Mouse (Mus musculus) liver, adult (tissue): ENCODE data around the gene Hnrnpl.

Experiments
- GATA4 ChIP-seq: IDR thresholded peaks from 2 replicates; pipeline ENCODE4 v1.6.1; 2014; ENCODE audit warnings: mild to moderate bottlenecking, low read length; ENCODE audit not compliant: insufficient replicate concordance

Gene Hnrnpl

DNA sequence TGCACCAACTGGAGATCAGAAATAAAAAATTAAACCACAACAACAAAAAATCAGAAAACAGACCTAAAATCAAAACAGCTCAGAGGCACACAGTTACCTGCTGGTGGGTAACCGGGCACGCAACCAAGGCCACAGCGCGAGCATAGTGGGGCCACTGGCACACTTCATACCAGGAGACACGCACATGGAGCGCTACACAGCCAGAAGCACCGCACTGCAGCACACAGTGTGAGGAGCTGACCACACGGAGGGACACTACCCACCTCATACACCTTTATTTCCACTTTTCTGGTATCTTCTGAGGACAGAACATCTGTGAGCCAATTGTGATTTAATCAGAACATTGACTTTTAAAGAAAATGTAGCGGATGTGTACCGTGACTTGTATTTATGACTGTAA, 8.6 kb downstream of the Hnrnpl start:
- no peak for TF ChIP-seq GATA4

DNA sequence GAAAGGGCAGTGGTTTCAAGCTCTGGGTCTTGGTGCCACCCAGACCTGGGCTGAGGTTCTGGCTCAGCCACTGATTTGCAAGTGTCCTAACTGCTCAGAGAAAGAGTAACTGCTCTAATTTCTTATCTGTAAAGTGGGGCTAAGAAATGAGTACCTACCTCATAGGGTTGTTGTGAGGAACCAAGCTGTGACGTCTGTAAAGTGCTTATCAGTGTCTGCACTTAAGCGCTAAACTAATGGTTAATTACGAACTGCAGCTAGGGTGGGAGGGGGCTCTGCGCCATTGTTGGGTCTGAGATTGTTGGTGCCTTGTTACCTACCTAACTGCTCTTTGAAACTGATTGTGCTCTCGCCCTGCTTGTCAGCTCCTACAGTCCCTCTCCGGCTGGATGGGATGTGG, 9.2 kb downstream of the Hnrnpl start:
- TF ChIP-seq GATA4: no peak

DNA sequence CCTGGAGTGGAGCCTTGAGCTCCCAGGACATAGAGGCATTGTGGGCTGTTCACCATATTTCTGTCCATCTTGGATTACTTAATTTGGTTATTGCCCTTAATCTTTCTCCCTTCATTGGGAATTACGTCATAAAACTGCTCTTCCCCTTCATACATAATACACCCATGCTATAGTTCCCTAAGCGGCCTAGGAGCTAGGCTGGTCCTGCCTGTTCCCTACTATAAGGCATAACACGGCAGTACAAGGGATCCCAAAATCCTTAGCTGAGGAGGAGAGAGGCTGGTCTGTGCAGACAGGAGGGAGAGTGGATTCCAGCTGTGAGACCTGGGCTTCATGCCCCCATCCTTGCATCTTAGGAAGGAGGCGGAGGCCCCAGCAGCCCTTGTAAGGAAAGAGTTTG, 9.6 kb downstream of the Hnrnpl start:
- no peak for TF ChIP-seq GATA4

DNA sequence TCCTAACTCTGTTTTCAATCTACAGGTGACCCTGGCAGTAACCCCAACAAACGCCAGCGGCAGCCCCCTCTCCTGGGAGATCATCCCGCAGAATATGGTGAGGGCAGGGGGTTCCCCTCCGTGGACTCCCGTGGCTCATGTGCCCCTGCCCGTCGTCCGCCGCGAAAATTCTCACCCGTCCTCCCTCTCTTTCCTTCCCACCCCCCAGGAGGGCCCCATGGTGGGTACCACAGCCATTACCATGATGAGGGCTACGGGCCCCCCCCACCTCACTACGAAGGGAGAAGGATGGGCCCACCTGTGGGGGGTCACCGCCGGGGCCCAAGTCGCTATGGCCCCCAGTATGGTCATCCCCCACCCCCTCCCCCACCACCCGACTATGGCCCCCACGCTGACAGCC, 10.1 kb downstream of the Hnrnpl start:
- no peak for TF ChIP-seq GATA4

DNA sequence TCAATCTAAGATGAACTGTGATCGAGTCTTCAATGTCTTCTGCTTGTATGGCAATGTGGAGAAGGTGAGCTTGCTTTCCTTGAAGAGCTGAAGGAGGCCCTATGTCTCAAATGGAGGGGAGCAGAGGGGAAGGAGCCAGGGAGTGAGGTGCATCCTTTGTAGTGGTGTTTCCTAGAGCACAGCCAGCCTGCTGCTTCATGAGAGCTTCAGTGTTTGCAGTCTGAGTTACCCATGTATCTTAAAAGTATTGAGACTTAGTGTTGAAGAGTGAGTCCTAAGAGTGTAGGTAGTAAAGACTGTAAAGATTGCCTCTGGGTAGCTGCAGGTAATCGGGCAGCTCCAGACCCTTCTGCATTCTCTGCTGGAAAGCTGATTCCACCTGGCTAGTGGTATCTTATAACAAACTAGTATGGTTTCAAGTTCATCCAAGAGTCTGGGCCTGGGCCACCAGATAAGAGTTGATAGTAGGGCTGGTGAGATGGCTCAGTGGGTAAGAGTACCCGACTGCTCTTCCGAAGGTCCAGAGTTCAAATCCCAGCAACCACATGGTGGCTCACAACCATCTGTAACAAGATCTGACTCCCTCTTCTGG, 10.6 kb downstream of the Hnrnpl start:
- no peak for TF ChIP-seq GATA4

DNA sequence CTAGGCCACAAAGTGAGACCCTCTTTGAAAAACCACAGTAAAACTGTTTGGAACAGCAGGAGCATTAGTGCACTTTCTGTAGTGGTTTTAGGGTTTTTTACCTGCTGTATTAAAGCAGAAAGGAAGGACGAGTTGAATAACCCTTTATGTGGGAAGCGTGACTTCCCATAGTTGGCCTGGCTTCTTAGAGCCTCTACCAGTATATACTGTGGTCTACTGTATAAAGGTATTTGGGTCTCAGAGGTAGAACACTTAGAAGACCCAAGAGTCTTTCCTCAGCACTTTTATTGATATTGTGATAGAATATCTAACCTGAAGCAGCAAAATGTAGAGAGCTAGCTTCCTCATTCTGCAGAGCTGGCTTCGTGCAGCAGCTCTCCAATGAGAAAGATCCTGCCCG, 11.2 kb downstream of the Hnrnpl start:
- TF ChIP-seq GATA4: no peak

DNA sequence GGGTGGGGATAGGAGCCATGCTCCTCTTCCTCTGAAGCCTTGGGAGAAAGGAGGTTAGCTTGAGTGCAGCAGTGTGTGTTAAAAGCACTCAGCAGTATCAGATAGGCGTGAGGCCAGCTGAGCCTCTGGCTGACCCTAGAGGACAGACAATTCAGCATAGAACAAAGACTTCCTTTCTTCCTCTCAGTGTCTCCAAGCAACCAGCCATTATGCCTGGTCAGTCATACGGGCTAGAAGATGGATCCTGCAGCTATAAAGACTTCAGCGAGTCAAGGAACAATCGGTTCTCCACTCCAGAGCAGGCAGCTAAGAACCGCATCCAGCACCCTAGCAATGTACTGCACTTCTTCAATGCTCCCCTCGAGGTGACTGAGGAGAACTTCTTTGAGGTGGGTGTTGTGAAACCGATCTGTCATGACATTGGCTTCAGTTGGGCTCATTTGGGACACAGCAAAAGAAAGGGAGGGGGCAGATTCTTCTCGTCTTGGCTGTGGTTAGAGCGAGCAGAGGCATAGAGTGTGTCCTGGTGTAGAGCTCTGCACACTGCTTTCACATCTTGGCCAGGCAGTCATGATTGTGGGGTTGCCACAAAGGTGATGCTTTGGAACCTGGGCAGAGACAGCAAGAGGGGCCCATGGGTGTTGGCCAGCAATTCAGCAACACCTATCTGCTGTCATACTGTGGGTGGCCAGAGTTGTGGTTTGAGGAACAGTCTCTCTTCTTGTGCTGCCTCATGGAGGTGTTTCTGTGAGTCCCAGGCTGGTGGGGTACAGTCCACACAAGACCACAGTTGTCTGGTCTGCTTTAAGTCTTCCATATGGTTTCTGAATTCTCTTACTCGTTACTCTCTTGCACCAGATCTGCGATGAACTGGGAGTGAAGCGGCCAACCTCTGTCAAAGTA, 12.3 kb downstream of the Hnrnpl start:
- TF ChIP-seq GATA4: peak; percentile 87

DNA sequence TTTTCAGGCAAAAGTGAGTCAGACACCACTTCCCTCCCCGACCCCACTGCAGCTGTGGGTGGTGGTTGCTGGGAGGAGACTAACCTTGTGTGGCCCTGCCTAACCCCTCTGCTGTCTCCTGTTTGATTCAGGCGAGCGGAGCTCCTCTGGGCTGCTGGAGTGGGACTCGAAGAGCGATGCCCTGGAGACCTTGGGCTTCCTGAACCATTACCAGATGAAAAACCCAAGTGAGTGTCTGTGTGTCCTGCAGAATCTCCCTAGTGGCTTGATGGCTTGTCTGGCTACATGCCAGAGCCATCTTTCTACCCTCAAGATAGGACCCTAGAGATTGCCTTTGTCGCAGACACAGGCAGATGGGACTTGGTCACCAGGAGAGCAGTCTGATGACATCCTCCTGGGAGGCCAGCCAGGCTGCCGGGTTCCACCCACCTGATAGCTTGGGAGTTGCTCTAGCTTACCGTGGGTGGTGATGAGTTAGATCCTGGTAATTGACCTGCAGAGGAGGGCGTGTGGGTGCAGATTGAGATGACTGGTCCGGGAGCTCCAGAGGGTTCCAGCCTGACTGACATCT, 13.0 kb downstream of the Hnrnpl start:
- TF ChIP-seq GATA4: no peak

DNA sequence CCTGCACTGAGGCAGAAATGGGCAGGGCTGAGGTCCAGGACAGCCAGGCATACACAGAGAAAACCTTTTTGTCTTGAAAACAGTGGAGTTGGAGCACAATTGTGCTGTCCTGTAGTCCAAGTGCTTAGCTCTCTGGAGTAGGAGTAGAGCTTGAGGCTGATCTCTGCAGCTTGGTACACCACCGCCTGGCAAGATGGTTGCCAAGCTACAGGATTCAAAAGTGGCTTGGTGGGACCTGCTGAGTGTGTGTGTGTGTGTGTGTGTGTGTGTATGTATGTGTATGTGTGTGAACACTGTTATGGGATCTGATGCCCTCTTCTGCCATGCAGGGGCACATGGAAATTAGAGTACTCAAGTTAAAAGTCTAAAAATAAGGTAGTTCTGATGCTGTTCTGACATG, 14.2 kb downstream of the Hnrnpl start:
- no peak for TF ChIP-seq GATA4

DNA sequence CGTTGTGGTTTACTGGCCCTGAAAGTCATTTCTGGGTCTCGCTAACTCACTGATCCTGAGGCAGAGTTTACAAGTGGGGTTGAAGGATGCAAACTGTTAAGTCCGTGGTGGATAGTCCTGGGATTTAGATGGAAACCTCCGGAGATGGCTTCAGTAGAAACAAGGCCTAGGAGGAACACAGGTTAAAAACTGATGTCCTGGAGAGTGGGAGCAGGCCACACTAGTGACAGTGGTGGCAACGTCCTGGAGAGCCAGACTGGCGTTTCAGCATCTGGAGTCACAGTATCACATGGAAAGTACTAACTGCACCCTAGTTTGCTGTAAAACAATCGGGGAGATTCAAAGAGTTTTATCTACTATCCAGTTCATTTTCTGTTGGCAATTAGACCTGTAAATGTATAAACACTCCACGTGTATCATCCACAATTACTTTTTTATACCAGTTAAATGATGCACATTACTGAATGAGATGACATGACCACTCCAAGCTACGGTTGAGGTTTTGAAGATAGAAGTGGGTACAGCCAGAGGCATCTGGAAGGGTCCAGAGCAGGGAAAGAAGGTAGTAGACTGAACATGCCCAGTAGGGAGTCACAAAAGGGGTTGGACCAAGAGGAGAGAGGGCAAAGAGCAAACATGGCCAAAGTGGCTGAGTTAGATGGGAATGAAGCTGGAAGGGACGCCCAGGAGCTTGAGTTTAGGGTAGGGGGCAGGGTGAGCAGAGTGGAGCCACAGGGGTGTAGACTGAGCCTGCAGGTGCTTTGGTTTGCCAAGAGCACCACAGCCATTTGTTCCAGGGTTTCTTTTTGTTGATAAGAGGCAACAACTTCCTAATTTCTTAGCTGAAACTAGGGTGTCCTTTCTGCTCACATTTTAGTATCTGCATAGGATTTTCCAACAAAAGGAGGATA, 14.9 kb downstream of the Hnrnpl start:
- no peak for TF ChIP-seq GATA4

DNA sequence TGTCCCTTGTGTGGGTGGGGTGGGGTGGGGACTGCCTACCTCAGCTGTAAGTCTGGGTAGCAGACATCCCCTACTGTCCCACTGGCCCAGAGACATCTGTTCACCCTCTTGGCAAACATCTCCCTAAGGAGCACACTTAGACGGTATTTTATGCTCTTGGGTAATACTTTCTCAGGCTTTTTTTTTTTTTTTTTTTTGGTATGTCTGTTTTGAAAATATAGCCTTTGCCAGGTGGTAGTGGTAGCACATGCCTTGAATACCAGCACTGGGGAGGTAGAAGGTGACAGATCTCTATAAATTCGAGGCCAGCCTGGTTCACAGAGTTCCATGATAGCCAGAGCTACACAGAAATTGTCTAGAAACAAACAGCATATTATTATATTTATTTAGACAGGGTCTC, 15.6 kb downstream of the Hnrnpl start:
- TF ChIP-seq GATA4: no peak

DNA sequence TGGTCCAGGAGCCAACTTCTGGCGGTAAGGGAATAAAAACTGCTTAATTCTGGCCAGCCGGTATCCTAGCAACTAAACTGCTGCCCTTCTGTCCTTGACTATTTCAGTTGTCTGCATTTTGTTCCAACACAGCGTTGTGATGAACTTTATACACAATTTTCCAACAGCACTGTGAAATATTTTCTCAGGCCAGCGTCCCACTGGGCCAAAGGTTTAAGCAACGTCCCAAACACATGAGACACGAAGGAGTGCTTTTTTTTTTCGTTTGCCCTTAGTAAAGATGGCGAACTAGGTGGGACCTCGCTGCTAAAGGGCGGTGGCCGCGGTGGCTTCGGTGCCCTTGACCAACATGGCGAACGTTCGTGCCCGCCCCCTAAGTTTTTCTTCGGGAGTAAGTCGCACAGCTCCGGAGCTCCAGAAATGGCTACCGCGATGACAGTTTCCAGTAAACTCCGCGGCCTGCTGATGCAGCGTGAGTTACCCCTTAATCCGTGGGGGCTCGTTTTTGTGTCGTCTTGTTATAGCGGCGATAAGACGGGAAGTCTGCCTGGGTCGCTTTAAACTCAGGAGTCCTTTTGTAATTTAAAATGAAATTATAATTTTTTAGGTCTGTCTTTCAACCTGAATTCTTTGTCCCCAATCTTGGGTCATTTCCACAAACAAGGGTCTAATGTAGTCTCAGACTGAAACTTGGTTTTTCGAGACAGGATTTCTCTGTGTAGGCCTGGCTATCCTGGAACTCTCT, 16.8 kb downstream of the Hnrnpl start, which contains the start of gene Ech1:
Gene Ech1, plus strand, starts transcription at position 277 of the 745 bp plus-strand sequence.
- TF ChIP-seq GATA4: no peak

DNA sequence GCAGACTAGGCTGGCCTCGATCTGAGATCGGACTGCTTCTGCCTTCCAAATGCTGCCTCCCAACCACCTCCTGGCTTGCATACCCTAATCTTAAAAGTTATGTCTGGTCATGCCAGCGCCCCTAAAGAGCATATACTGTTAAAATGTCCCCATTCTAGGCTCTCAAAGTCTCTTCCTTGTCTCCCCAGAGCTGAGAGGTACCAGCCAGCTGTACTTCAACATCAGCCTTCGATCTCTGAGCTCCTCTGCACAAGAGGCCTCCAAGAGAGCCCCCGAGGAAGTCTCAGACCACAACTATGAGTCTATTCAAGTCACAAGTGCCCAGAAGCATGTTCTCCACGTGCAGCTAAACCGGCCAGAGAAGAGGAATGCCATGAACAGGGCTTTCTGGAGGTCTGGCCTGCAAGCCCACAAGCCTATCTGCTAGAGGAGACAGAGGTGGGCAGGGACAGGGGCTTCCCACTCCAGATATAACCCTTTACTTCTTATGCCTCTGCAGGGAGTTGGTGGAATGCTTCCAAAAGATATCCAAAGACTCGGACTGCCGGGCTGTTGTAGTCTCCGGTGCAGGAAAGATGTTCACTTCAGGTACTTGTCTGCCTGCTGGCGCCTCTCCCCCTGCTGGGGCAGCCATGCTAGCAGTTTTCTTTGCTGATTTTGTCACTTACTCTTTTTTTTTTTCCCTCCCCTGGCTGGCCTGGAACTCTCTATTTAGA, 17.5 kb downstream of the Hnrnpl start:
- no peak for TF ChIP-seq GATA4

DNA sequence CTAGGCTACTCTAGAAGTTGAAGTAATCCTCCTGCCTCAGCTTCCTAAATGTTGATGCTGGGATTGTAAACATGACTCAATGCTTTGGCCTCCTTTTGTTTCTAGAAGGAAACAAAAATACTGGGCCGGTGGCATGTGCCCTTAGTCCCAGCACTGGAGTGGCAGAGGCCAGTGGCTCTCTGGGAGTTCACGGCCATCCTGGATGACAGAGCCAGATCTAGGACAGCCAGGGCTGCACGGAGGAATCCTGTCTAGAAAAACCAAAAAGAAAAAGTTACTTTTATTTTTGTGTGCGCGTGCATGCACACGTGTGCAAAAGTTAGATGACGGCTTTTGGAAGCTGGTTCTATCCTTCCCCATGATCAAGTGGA, 18.0 kb downstream of the Hnrnpl start:
- TF ChIP-seq GATA4: no peak
